Mouse (Mus musculus): ENCODE data around the gene Reck. TPM values are rescaled to one million over a fixed set of nuclear protein-coding genes. Genes with fewer than 3 reads are reported as not detected.

Gene Reck
- total RNA-seq, 1 experiment from 2014 or later, result 14.6 TPM

DNA sequence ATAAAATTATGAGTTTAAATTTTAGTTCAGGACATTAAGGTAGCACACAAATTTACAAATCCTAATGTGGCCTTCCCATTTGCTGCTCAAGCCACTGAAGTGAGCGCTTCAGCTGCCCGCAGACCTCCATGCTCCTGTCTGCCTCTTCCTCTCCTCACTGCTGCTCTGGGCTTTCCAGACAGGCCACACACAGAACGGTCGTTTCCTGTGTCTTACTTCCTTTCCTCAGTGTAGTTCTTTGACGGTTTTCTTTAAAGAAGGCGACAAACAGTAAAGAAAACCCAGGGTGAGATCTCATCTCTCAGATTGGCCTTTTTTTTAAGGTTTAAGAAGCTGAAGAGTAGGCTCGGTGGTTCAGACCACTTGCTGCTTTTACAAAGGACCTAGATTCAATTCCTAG is 28.4 kb downstream of the Reck start:
- DNase-seq, result no peak

DNA sequence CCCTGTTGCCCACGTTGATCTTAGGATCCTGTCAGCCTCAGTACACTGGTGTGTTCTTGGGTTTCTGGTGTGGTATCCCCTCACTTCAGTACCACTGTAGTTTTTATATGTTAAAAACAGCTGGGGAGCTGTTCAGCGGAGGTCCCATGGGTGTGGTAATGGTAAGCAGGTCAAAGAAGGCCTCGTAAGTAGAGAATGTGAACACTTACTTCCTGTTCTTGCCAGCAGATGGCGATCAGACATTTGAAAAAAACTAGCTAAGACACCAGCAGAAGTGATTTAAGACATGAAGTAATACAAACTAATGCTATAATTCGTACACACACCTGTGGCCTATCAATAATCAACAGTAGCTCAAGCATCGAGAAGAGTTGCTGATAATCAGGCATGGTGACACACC is 31.1 kb downstream of the Reck start:
- peak; percentile 47 for DNase-seq

DNA sequence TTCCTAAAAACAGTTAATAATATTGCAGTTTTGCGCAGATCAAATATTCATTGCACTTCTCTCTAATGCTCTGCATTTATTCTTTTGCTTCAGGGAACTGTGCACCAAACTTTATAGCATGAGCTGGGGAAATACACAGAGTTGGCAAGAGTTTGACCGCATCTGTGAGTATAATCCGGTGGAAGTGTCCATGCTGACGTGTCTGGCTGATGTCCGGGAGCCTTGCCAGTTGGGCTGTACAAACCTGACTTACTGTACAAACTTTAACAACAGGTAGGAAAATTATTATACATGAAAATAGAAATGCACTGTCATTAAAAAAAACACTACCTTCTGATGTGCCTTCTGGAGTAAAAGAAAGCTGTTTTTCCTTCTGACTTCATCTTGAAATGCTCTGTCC is 42.9 kb downstream of the Reck start:
- no peak for DNase-seq

DNA sequence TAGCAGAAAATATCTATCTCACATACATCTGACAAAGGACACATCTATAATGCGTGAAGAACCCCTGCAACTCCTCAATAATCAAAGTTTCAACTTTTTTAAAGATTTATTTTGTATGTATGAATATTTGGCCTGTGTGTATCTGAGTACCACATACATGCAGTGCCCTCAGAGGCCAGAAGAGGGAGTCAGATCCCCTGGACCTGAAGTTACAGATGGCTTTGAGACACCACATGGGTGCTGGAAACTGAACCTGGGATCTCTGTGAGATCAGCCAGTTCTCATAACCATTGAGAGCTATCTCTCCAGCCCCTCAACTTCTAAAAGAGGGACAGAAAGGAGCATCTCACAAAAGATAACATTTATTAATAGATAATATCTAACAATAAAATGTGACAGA is 45.3 kb downstream of the Reck start:
- no peak for DNase-seq

DNA sequence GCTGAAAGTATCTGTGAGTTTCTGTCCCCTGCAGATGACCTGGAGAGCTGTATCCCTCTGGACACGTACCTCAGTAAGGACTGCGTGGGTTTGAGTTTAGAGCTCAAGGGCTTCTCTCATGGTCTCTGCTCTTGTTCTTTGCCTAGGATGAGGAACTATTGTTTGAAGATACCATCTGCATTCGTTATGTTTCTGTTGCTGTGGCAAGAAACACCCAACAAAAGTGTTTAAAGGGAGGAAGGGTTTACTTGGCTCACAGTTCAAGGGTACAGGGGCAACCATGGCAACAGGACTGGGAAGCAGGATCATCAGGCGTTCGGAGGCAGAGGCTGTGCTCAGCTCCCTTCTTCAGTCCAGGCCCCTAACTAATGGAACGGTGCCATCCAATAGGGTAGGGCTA is 49.8 kb downstream of the Reck start:
- DNase-seq, result no peak

DNA sequence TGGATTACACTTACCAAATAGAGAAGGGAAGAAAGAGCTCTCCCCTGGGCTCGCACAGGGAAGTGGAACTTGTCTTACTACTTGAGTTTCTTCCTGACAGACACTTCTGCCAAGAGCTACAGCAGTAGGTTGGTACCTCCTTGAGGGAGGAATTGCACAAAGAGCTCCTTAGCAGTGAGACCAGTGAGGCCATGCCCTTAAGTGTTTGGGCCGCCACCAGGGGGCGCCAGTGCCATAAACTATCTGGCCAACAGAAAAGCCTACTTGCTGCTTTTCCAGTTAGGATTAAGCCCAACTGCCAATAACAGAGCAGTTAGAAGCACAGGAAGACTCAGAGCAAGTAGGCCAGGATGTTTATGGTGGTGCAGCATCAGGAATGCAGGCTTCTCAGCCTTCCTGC is 50.4 kb downstream of the Reck start:
- peak; percentile 91 for DNase-seq

DNA sequence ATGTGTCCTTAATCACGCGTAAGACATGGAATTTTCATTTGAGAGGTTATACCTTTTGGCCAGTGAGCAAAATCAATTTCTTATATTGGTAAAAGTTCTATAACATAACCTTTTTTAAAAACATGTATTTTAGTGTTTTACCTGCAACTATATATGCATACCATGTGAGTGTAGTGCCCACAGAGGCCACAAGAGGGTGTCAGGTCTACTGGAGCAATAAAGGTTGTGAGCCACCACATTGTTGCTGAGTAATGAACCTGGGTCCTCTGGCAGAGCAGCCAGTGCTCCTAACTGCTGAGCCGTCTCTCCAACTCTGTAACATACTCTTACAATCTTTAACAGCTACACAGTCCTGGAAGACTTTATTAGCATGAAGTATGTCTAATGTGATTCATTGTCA is 52.5 kb downstream of the Reck start:
- DNase-seq, result peak; percentile 54

DNA sequence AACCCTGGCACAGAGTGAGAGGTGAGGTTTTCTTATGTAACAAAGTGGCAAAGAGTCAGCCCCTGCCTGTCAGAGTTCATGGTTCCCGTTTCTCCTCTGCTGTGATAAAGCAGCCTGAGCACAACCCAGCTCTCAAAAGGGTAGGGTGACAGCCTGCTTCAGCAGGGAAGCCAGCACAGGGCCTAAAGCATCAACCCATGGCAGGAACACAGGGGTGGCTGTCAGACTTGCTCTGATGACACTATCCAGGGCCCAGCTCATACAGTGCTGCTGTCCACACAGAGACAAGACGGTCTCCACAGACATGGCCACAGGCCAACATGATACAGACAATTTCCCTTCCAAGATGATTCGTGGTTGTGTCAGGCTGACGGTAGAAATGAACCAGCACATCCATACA is 56.5 kb downstream of the Reck start:
- no peak for DNase-seq

DNA sequence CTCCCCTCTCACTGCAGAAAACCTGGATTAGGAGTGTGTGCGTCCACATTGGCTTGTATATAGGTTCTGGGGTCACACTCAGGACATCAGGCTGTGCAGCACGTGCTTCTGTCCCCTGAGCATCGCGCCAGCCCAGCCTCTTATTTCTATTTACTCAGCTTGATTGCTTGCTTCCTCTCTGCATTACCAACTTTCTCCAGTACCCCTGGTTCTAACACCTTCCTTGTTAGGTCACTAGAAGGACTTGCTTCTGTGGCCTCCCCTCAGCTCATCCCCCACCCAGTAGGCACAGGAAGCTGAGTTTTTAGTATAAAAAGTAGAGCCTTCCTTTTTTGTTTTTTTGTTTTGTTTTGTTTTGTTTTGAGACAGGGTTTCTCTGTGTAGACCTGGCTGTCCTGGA is 60.9 kb downstream of the Reck start:
- DNase-seq, result no peak

DNA sequence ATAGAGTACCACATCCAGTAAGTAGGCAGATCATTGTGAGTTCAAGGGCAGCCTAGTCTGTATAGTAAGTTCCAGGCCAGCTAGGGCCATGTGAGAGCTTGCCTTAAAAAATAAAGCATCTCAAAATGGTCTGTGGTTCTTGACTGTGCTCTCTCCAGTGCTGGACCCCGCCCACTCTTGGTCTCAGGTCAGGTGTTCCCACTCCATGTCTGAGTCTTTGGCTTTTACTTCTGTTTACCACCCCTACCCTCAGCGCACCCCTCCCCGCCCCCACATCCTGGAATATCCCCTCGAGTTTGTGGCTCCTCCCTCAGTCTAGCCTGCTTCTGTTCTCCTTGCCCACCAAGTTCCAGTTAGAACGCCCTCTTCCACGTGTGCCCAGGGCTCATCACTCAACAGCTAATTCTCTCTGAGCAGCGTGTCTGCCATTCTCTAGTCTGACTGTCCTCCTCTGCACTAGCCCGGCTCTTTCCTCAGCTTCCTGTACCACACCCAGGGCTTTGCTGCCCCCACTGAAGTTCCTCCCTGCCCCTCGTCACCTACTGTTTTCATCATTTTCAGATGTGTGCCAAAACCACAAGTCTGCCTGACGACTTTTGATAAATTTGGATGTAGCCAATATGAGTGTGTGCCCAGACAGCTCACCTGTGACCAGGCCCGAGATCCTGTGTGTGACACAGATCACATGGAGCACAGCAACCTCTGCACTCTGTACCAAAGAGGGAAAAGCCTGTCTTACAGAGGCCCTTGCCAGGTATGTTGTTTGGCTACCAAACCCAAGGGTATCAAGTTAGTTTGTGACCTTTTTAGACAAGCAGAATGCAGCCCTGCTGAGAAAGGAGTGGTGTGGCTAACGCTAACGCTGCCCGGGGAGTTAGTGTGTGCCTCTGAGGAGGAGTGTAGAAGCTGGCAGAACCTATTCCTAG is 61.7 kb downstream of the Reck start:
- DNase-seq, result no peak

DNA sequence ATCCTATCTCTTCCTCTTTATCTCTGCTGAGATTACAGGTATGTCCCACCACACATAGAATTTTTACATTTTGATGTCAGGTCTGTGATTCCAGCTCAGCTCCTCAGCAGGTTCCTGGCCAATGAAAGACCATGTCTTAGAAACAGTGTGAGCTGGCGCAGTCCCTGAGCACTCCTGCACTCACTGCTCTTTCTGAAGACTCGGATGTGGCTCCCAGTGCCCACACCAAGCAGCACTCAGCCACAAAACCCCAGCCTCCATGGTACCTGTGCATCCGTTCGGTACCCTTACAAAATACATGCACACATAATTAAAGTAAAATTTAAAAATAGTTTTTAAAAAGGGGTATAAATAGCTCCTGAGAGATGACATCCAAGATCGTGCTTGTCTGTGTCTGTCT is 66.0 kb downstream of the Reck start:
- DNase-seq, result no peak

DNA sequence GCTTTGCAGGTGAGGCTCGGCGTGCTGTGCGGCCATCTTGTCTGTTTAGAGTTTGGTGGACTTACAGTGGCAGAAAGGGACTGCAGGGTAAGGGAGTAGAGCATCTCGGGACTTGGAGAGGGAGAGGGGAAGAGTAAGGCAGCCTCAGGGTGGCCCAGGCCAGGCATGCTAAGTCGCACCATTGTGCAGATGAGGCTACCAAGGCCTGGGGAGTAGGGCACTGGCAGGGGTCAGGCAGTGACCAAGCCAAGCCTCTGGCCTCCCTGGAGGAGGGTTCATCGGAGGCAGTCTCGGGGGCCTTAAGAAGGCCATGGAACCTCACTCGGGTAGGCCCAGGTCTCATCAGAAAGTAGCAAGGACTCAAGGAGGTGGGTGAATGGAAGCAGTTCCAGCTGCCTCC is 67.1 kb downstream of the Reck start:
- no peak for DNase-seq

DNA sequence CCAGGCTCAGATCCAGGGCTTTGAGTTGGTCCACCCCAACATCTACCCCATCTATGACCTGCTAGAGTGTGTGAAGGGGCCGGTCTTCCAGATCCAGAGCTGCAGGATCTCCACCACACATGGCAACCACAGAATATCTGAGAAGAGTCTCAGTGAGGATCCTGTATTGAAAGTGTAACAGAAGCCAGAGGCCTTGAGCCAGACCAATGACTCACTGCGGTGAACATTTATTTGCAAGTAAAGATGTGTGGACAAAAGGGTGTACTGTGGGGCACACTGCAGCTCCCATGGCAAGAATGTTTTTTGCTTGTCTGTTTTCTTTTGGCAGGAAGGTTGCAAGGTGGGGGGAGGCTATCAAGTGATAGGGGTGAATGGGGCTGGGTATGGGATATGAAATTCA is 72.2 kb downstream of the Reck start:
- DNase-seq, result peak; percentile 40

DNA sequence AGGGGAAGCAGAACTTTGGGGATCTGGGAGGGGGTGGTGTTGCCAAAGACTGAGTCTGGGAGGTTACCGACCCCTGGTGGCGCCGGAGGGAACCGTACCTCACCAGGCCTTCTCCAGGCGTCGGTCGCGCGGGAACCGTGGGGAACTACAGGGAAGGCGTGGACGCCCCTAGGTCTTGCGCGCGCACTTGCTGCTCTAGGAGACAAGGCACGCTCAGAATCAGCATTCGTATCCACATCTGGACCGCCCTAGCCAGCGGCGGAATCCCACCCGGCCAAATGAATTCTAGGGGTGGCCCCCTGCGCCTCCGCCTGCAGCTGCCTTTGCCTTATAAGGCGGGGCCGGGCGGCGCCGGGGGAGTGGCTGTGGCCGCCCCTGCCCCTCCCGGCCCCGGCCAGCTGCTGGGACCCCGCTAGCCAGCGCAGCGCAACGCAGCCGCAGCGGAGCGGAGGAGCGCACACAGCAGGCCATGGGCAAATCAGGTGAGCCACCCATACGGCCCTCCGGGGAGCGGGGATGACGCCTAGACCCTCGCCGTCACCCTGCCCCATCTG is 82.0 kb downstream of the Reck start, which contains the start of gene Glipr2:
Gene Glipr2, plus strand, starts transcription at position 110 of the 554 bp plus-strand sequence.
- peak; percentile 91 for DNase-seq

DNA sequence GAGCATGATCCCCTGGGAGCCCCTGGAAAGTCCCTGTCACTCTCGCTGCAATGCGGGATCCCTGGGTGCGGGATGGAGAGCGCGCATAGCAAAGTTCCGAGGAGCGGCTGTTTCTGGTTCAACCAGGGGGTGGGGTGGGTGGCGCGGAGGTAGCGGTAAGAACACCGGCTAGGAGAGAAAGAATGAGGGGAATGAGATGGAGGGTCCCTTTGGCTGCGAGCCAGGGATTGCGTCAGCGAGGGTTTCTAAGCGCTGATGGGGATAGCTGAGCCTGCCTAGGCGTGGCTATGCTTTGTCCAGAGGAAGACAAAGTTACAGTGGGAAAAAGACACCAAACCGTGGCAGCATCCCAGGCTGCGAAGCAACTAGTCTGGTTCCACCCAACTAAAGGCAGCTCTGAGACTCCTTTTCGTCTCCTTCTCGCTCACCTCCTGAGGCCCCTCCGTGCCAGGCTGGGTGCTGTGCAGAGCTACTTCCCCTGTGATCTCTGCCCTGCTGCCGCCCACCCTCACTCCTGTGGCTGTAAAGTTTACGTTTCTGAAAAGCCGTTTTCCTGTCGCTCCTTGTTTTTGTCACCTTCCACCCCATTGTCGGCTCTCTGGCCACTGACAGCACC is 82.6 kb downstream of the Reck start:
- peak; percentile 53 for DNase-seq

DNA sequence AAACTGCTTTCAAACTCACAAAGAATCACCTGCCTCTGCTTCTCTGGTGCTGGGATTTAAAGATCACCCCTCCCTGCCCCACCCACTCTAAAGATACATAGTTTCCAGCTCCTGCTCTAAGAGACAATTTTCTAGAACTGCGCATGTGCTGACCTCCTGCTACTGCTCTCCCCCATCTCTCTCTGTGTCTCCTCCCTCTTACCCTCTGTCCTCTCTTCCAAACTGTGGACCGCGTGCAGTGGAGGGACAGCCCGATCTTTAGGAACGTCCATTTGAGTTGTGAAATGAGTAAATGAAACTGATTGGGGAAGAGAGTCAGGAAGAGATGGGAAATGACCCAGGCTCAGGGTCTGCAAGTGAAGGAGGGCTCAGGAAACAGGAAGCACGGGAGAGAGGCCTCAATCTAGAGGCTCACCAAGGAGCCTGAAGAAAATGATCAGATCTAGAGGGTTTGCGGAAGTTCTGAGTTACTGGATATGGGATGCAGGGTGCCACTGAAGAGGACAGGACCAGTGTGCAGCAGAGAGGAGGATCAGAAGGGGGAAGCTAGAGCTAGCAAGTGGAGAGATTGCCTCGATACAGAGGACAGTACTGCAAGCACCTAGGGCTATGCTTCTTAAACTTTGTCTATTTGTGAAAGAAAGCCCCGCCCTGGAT is 84.3 kb downstream of the Reck start:
- DNase-seq, result no peak

DNA sequence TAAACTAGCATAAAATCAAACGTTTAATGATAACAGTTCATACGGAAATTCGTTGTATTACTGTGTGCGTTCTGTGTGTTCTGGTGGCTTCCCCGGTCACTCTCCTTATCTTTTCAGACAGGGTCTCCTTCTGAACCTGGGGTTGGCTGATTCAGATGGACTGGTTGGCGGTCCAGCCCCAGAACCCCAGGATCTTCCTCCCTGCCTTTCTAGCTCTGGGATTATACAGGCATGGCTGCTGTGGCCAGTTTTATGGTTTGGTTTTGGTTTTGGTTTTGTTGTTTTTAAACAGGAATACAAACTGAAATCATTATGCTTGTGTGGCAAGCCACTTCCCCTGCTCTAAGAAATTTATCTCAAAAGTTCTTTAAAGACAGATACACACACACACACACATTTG is 84.9 kb downstream of the Reck start:
- no peak for DNase-seq

DNA sequence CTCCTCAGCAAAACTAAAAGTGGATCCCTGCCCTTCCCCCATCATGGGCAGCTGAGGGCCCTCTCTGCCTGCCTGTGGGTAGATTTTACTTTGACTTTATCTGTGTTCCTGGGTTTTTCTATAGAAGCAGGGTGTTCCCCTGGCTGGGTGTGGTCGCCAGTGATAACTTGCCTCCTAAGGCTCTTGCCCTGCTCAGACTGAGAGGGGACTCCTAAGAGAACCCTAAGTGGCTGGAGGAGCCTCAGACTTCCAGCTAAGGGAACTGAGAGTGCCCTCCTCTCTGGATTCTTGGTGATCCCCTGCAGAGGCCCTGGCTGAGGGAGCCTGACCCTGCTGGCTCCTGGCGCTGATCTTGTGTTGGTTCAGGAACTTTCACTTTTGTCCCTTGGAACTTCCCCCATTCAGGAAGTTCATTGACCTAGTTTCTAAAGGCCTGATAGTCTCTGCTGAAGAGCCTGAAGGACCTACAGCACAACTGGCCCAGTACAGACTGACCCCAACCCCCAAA is 89.0 kb downstream of the Reck start:
- peak; percentile 58 for DNase-seq

DNA sequence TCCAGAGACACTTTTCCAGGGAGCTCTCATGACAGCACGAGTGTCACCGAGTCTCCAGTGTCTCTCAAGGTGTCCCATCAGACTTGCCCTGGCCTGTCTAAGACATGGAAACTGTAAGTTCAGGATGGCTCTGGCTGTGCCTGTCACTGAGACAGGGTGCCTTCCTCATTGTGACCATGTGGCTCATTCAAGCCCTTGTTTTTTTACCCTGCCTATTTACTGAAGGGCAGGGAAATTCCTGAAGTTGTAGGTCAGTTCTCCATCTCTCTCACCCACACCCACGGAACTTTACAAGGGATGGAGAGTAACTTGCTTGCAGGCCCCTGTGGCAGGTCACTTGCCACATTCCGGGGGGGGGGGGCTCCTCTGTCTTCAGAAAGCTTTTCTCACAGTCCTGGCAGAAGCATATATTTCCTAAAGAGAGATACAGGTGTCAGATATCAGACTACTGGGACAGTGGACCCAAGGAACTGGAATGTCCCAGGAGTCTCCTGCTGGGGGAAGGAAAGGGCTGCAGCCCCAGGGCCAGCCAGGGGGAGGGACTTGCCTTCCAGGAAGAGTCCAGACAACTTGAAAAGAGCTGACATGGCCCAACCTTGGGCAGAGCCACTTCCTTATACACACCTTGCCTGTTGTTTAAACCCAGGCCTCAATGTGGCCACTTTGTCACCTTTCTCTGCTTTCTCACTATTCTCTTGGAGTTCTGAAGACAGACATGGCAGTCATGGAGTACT is 89.8 kb downstream of the Reck start:
- peak; percentile 54 for DNase-seq

DNA sequence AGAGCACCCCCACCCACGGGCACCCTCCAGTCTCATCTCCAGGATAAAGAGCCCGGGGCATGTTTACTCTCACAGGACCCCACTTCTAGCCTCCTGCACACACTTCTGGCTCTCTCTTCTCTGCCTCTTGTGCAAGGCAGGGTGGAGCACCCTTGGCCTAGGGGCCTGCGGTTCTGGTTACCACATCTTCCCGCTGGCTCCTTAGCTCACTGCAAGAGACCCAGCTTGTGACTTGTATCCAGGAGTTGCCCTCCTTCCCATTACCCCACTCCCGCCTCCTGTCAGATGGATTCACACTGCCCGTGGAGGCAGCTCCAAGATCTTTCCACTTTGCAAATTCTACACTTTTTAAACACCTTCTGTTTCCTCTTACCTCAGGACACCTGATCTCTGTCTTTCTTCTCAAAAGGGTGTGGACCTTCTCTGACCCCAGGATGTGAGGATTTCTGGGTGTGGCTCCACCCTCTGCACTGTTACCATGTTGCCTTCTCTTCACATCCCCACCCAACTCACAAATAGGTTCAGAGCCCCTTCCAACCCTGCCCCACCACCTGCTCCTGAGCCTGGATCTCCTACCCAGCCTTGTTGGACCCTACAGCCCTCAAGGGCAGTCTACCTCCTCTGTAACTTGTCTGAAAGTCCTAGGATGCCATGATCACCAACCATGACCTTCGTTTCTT is 90.7 kb downstream of the Reck start:
- no peak for DNase-seq

DNA sequence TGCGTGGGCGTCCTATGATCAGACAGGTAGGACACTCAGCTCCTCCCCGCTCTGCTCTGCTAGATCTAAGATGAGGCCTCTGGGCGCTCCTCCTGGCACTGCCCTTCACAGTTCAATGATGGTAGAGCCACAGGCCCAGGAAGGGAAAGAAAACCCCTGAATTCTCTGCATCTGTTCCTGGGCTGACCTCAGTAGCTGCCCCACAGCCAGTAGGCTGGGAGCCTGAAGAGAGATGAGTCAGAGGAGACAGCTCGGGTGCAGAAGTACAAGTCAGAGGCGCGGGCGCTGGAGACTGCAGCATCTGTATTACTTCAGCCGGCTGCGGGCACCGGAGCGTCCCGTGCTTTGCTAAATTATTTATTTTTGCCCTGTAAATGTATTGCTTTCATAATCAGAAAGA is 93.3 kb downstream of the Reck start:
- DNase-seq, result peak; percentile 87

All from adrenal gland, postnatal 14 days (tissue).